Mouse (Mus musculus) v-Abl transformed pro-B cells (cell line): ENCODE data around the gene Arrdc3.

Experiments
- in situ Hi-C, 2 experiments: fragments of 400-800 bp; cut with MboI; formaldehyde crosslinking; loops; one replicate each; pipeline ENCODE4 v1.15.1; 2025; ENCODE audit not compliant: unreplicated experiment in 2 of 2

Arrdc3 gene

GRCm38 (mm10) chr13:80902796-80903195, 19.6 kb downstream of the Arrdc3 start:
- in situ Hi-C loops: no loop called here

GRCm38 (mm10) chr13:80913361-80913760, 30.2 kb downstream of the Arrdc3 start:
- in situ Hi-C loops: no loop called here

- in situ Hi-C loops: no loop called here
These were observed 37.8 kb downstream of the Arrdc3 start for GRCm38 (mm10) chr13:80920939-80921338.

- in situ Hi-C loops: no loop called here
These were observed 38.6 kb downstream of the Arrdc3 start for GRCm38 (mm10) chr13:80921593-80922327.

- in situ Hi-C loops: no loop called here
These were observed 45.0 kb downstream of the Arrdc3 start for GRCm38 (mm10) chr13:80928187-80928586.

- in situ Hi-C loops: no loop called here
These were observed 46.8 kb downstream of the Arrdc3 start for GRCm38 (mm10) chr13:80930030-80930429.

- in situ Hi-C loops: no loop called here
These were observed 49.7 kb downstream of the Arrdc3 start for GRCm38 (mm10) chr13:80932816-80933402.

GRCm38 (mm10) chr13:80936426-80936825, 53.2 kb downstream of the Arrdc3 start:
- in situ Hi-C loops: no loop called here

- in situ Hi-C loops: no loop called here
These were observed 56.0 kb downstream of the Arrdc3 start for GRCm38 (mm10) chr13:80939228-80939627.

- in situ Hi-C loops: no loop called here
These were observed 56.7 kb downstream of the Arrdc3 start for GRCm38 (mm10) chr13:80939866-80940265.

GRCm38 (mm10) chr13:80940421-80940820, 57.2 kb downstream of the Arrdc3 start:
- in situ Hi-C loops: no loop called here

- in situ Hi-C loops: no loop called here
These were observed 57.9 kb downstream of the Arrdc3 start for GRCm38 (mm10) chr13:80940860-80941630.

GRCm38 (mm10) chr13:80944532-80944931, 61.3 kb downstream of the Arrdc3 start:
- in situ Hi-C loops: no loop called here
